Mouse (Mus musculus): Measurements from ENCODE around the gene Platr17.

GRCm38 (mm10) chr17:33931159-33931866 lies 26.4 kb downstream of the Platr17 start:
- TF ChIP-seq CTCF (IDR thresholded peaks at IDR 0.05) (no peak), EP300 (IDR thresholded peaks at IDR 0.05) (no peak)
